Mouse (Mus musculus) forebrain, embryonic 15.5 days (tissue): ENCODE measurements around the gene Nr2f1. TPM values are rescaled to one million over a fixed set of nuclear protein-coding genes. Genes with fewer than 3 reads are reported as not detected.

Experiments
- ATAC-seq: fragments of 200-750 bp; cut with Nextera tagmentation; replicated peaks from 2 replicates; pipeline ENCODE4 v1.8.0; 2017; ENCODE audit warnings: mild to moderate bottlenecking, moderate TSS enrichment, moderate library complexity
- H3K27ac ChIP-seq: fragments of 300-500 bp; sonication (generic); replicated peaks from 2 replicates; pipeline ENCODE4 v1.5.1; 2015; ENCODE audit warnings: mild to moderate bottlenecking, inconsistent platforms
- H3K27me3 ChIP-seq: fragments of 300-500 bp; sonication (generic); 2 replicates; pipeline ENCODE4 v1.6.1; 2015; ENCODE audit warnings: inconsistent platforms
- H3K36me3 ChIP-seq: fragments of 300-500 bp; sonication (generic); 2 replicates; pipeline ENCODE4 v1.6.1; 2015; ENCODE audit warnings: mild to moderate bottlenecking, inconsistent platforms
- H3K4me1 ChIP-seq: fragments of 300-500 bp; sonication (generic); 2 replicates; pipeline ENCODE4 v1.6.1; 2015; ENCODE audit warnings: inconsistent platforms
- H3K4me2 ChIP-seq: fragments of 300-500 bp; sonication (generic); replicated peaks from 2 replicates; pipeline ENCODE4 v1.6.1; 2015; ENCODE audit warnings: mild to moderate bottlenecking, inconsistent platforms
- H3K4me3 ChIP-seq: fragments of 300-500 bp; sonication (generic); 2 replicates; pipeline ENCODE4 v1.5.1; 2015; ENCODE audit warnings: mild to moderate bottlenecking, inconsistent platforms
- H3K9ac ChIP-seq: fragments of 300-500 bp; sonication (generic); replicated peaks from 2 replicates; pipeline ENCODE4 v1.6.1; 2015; ENCODE audit warnings: mild to moderate bottlenecking, inconsistent platforms
- H3K9me3 ChIP-seq: fragments of 300-500 bp; sonication (generic); 2 replicates; pipeline ENCODE4 v1.6.1; 2016; ENCODE audit warnings: inconsistent platforms
- WGBS: fragments of 180-500 bp; shearing (Covaris S2); methylation state at CpG from one replicate; pipeline ENCODE4 v1.1.7; 2015; ENCODE audit warnings: mixed read lengths; 5-methylcytosine and 5-hydroxymethylcytosine counted together
- polyA plus RNA-seq: library from polyadenylated mRNA; unstranded; fragments of >200 nt; fragmentation: Nextera tagmentation; extraction: Ambion mirVana; gene quantifications from 2 replicates; pipeline ENCODE4 v1.2.1, GENCODE M21; 2015

Gene Nr2f1
- polyA plus RNA-seq, 1 experiment from 2014 or later, result 77.7 TPM

- peak overlapping the region; percentile 71 for H3K4me2 ChIP-seq
- H3K4me1 ChIP-seq, result peaks cover 14% of the 10 kb centered on the region
- no peaks in the 10 kb centered on the region for H3K36me3 ChIP-seq
- no peaks in the 10 kb centered on the region for H3K27me3 ChIP-seq
- 0% methylated on average over 32 of the region's 33 CpGs for WGBS
- no peaks in the 10 kb centered on the region for H3K9me3 ChIP-seq
- peak overlapping the region; percentile 89 for H3K4me3 ChIP-seq
- H3K27ac ChIP-seq, result peak overlapping the region; percentile 100
- H3K9ac ChIP-seq, result peak overlapping the region; percentile 99
- no peak for ATAC-seq
These were observed 1.7 kb downstream of the Nr2f1 start for GRCm38 (mm10) chr13:78197819-78198390.

- H3K9me3 ChIP-seq, result no peaks in the 10 kb centered on the region
- H3K4me1 ChIP-seq, result peaks cover 14% of the 10 kb centered on the region
- WGBS, result under 1% methylated on average over 9 of the region's 9 CpGs
- H3K27me3 ChIP-seq, result no peaks in the 10 kb centered on the region
- ATAC-seq, result no peak
- H3K36me3 ChIP-seq, result no peaks in the 10 kb centered on the region
- H3K4me3 ChIP-seq, result peak overlapping the region; percentile 89
- H3K27ac ChIP-seq, result peak overlapping the region; percentile 100
- H3K9ac ChIP-seq, result peak overlapping the region; percentile 99
- H3K4me2 ChIP-seq, result peak overlapping the region; percentile 71
These were observed 2.2 kb downstream of the Nr2f1 start for GRCm38 (mm10) chr13:78197286-78197818.

GRCm38 (mm10) chr13:78196236-78196796 is 3.2 kb downstream of the Nr2f1 start:
- H3K27ac ChIP-seq, result peak overlapping the region; percentile 87
- no peak for ATAC-seq
- WGBS, result 11% methylated on average over 7 of the region's 7 CpGs
- H3K9me3 ChIP-seq, result no peaks in the 10 kb centered on the region
- H3K36me3 ChIP-seq, result no peaks in the 10 kb centered on the region
- H3K27me3 ChIP-seq, result no peaks in the 10 kb centered on the region
- peak overlapping the region; percentile 99 for H3K9ac ChIP-seq
- H3K4me1 ChIP-seq, result peaks cover 22% of the 10 kb centered on the region
- H3K4me3 ChIP-seq, result peak overlapping the region; percentile 89
- H3K4me2 ChIP-seq, result peak overlapping the region; percentile 60

DNA sequence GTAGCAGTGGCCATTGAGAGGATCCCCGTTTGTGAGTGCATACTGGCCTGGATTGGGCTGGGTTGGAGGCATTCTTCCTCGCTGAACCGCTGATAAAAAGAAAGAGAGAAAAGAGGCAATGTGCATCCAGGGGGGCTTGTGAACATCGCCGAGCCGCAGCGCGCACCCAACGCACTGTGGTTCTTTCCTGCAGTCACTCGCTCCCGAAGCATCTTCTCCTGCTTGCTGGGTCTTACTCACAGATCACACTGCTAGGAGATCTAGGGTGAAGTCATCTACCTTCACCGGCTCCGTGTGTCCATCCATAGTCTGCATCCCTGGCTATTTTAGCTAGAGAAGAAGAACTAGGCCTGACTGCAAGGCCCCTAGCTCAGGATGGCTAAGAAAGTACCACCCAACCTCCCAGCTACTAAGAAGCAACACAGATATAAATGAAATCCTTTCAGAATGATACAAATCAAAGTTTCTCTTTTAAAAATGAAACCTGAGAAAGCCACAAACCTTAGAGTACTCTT is 3.9 kb downstream of the Nr2f1 start:
- Histone ChIP-seq H3K4me2 (peak overlapping the region; percentile 60), H3K9ac (peak overlapping the region; percentile 99), H3K27me3 (no peaks in the 10 kb centered on the region), H3K4me3 (peak overlapping the region; percentile 89), H3K9me3 (no peaks in the 10 kb centered on the region), H3K27ac (peak overlapping the region; percentile 87), H3K36me3 (no peaks in the 10 kb centered on the region), H3K4me1 (peaks cover 24% of the 10 kb centered on the region)
- 6% methylated on average over 13 of the region's 13 CpGs for WGBS
- ATAC-seq, result no peak

DNA sequence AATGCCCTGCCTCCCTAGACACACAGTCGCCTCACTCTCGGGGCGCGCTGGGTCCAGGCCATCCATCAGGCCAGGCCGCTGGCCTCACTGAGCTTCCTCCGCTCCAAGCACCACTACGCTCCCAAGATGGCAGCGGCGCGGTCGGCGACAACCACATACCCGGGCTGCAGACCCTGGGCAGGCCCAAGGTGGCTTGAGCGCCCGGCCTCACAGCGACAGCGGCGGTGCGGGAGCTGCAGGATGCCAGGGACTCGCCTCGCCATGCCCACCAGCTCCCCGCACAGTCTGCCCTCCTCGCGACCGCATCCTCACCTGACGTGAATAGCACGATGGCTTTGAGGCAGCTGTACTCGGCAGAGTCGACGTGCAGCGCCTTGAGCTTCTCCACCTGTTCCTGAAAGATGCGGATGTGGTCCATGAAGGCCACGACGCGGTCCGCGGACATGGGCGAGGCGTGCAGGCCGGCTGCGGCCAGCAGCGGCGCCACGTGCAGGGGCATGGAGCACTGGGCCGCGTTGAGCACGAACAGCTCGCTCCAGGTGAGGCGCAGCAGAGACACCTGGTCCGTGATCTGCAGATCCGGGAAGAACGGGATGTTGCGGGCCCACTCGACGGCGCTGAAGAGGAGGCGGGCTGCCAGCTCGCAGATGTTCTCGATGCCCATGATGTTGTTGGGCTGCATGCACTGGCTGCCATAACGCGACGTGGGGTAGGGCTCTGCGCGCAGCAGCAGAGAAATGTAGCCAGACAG is 4.5 kb downstream of the Nr2f1 start:
- peak overlapping the region; percentile 60 for H3K4me2 ChIP-seq
- no peaks in the 10 kb centered on the region for H3K27me3 ChIP-seq
- H3K4me3 ChIP-seq, result peak overlapping the region; percentile 89
- WGBS, result 2% methylated on average over 64 of the region's 64 CpGs
- ATAC-seq, result no peak
- peaks cover 28% of the 10 kb centered on the region for H3K4me1 ChIP-seq
- H3K27ac ChIP-seq, result peak overlapping the region; percentile 87
- peak overlapping the region; percentile 99 for H3K9ac ChIP-seq
- H3K9me3 ChIP-seq, result no peaks in the 10 kb centered on the region
- H3K36me3 ChIP-seq, result no peaks in the 10 kb centered on the region

DNA sequence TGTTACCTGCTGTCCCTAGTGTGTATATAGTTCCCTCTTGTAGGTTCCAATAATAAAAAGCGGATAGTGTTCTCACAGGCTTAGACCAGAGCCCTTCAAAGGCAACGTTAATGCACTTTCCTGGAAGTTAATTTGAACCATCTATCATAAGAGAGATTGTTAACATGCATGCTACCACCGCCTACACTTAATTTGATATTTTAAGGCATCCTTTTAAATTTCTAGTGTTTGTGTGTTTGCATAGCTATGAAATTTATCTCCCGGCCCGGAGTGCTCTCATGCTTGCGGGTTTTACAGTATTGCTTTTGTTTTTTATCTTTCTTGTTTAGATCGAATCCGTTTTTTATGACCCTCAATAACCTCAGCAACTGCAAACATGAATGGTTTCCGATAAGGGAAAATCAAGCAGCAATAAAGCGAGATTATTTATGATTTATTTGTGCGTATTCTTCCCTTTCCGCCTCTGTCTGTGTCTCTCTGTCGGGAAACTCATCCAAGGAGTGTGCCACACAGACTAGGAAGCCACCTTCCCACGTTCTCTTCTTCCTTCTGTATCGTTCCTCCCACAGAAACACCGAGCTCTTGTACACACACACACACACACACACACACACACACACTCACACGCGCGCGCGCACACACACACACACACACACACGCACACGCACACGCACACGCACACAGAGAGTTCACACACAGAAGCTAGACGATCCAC is 5.3 kb downstream of the Nr2f1 start:
- Histone ChIP-seq H3K36me3 (no peaks in the 10 kb centered on the region), H3K4me3 (peak overlapping the region; percentile 89), H3K27ac (peak overlapping the region; percentile 87), H3K9ac (peak overlapping the region; percentile 99), H3K9me3 (no peaks in the 10 kb centered on the region), H3K4me1 (peaks cover 34% of the 10 kb centered on the region), H3K27me3 (0 out of 2 replicates have a peak, but pooled peaks cover 3% of the 10 kb centered on the region), H3K4me2 (peak overlapping the region; percentile 60)
- ATAC-seq, result no peak
- WGBS, result 13% methylated on average over 26 of the region's 26 CpGs

DNA sequence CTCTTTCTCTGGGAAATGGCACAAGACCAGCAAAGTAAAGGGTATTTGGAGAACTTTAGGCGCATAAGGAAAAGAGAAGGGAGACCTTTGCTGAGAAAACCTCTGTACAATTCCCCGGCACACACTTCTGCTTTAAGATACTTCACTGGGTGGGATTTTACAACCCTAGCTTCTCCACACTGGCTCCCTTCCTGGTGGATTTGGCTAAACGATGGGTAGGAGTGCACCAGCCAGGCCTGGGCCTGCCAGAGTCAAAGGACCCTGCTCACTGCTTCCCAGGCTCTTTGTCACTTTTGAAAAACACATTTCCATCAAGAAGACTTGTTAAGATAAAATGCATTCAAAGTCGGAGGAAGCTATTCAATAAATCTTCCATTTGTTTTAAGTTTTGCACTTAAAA is 6.3 kb downstream of the Nr2f1 start:
- Histone ChIP-seq H3K9ac (peak overlapping the region; percentile 99), H3K4me2 (peak overlapping the region; percentile 60), H3K27ac (peak overlapping the region; percentile 87), H3K27me3 (peaks cover 3% of the 10 kb centered on the region; the same call in 1 of the 2 replicates), H3K4me1 (peaks cover 35% of the 10 kb centered on the region), H3K9me3 (no peaks in the 10 kb centered on the region), H3K4me3 (peak overlapping the region; percentile 89), H3K36me3 (no peaks in the 10 kb centered on the region)
- no peak for ATAC-seq
- WGBS, result 25% methylated on average over 4 of the region's 4 CpGs

- peak overlapping the region; percentile 60 for H3K4me2 ChIP-seq
- H3K27ac ChIP-seq, result peak overlapping the region; percentile 87
- peak overlapping the region; percentile 89 for H3K4me3 ChIP-seq
- no peaks in the 10 kb centered on the region for H3K36me3 ChIP-seq
- ATAC-seq, result no peak
- H3K4me1 ChIP-seq, result peaks cover 42% of the 10 kb centered on the region
- WGBS, result 29% methylated on average over 10 of the region's 10 CpGs
- H3K27me3 ChIP-seq, result peaks cover 6% of the 10 kb centered on the region; the same call in 1 of the 2 replicates
- peak overlapping the region; percentile 53 for H3K9ac ChIP-seq
- no peaks in the 10 kb centered on the region for H3K9me3 ChIP-seq
These were observed 10.0 kb downstream of the Nr2f1 start for GRCm38 (mm10) chr13:78189586-78189985.

DNA sequence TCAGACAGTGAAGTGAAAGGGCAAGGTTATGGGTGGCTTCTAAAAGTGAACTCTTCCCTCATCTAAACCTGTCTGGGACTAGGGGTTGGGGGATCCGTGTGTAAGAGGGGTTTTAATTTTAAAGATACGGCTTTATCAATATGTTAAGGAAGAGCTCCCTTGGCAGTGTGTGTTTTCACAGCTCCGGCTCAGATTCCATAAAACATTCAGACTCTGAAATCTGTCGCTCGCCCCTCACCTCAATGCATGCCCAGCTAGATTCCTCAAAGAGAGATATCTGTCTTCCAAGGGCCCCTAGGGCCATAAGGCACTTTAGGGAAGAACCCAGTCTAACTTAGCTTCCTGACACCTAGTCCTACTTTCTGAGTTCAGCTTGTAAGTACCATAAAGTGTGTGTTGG is 11.7 kb downstream of the Nr2f1 start:
- H3K4me2 ChIP-seq, result peak overlapping the region; percentile 26
- no peak overlapping the region for H3K4me3 ChIP-seq
- no peaks in the 10 kb centered on the region for H3K9me3 ChIP-seq
- peaks cover 7% of the 10 kb centered on the region; the same call in 1 of the 2 replicates for H3K27me3 ChIP-seq
- 34% methylated on average over 5 of the region's 5 CpGs for WGBS
- peak overlapping the region; percentile 96 for H3K27ac ChIP-seq
- H3K36me3 ChIP-seq, result no peaks in the 10 kb centered on the region
- H3K4me1 ChIP-seq, result peaks cover 39% of the 10 kb centered on the region
- ATAC-seq, result no peak
- H3K9ac ChIP-seq, result peak overlapping the region; percentile 22

DNA sequence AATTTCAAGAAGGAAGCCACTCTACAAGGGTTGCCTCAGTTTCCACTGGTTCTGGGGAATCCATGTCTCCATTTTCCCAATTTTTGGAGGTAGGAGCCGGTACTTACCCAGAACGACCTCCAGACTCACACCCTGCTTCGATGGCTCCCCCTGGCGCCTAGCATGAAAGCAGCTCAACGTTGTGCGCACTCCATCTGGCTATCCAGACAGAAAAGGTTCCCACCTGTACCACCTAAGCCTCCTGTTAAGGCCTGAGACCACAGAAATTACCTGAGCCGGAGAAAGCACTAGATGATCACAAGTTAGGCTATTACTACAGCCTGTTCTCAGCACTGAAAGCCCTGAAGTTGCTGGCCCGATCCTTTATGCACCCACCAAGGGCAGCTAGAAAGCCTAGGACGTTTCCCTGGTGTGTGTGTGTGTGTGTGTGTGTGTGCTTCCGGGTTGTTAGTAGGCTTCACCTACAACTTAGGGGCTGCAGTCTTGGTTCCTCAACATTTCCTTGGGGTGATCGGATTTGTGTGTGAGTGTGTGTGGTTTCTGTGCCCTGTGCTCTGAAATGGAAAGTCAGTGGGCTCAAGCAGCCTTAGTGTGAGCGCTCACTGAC is 13.1 kb downstream of the Nr2f1 start:
- H3K4me1 ChIP-seq, result peaks cover 42% of the 10 kb centered on the region
- no peaks in the 10 kb centered on the region for H3K9me3 ChIP-seq
- H3K27ac ChIP-seq, result peak overlapping the region; percentile 96
- H3K36me3 ChIP-seq, result no peaks in the 10 kb centered on the region
- WGBS, result 18% methylated on average over 12 of the region's 12 CpGs
- 0 out of 2 replicates have a peak overlapping the region, but pooled peaks have one; percentile 10 for H3K9ac ChIP-seq
- no peak overlapping the region for H3K4me3 ChIP-seq
- H3K4me2 ChIP-seq, result 0 out of 2 replicates have a peak overlapping the region, but pooled peaks have one; percentile 12
- no peak for ATAC-seq
- peaks cover 12% of the 10 kb centered on the region; the same call in 1 of the 2 replicates for H3K27me3 ChIP-seq
